Mouse (Mus musculus) intestine, embryonic 15.5 days (tissue): Measurements from ENCODE around the gene Tsnaxip1. TPM values are rescaled to one million over a fixed set of nuclear protein-coding genes. Genes with fewer than 3 reads are reported as not detected.

Experiments
- ATAC-seq: fragments of 200-750 bp; cut with Nextera tagmentation; 2 replicates; pipeline ENCODE4 v1.8.0; 2017; ENCODE audit warnings: moderate TSS enrichment, moderate library complexity
- H3K27ac ChIP-seq: fragments of 300-500 bp; sonication (generic); 2 replicates; pipeline ENCODE4 v1.5.1; 2015; ENCODE audit warnings: mild to moderate bottlenecking, inconsistent platforms
- H3K27me3 ChIP-seq: fragments of 300-500 bp; sonication (generic); replicated peaks from 2 replicates; pipeline ENCODE4 v1.6.1; 2015; ENCODE audit warnings: inconsistent platforms
- H3K36me3 ChIP-seq: fragments of 300-500 bp; sonication (generic); 2 replicates; pipeline ENCODE4 v1.6.1; 2015; ENCODE audit warnings: inconsistent platforms
- H3K4me1 ChIP-seq: fragments of 300-500 bp; sonication (generic); replicated peaks from 2 replicates; pipeline ENCODE4 v1.6.1; 2015; ENCODE audit warnings: inconsistent platforms
- H3K4me2 ChIP-seq: fragments of 300-500 bp; sonication (generic); replicated peaks from 2 replicates; pipeline ENCODE4 v1.6.1; 2015; ENCODE audit warnings: mild to moderate bottlenecking, inconsistent platforms
- H3K4me3 ChIP-seq: fragments of 300-500 bp; sonication (generic); replicated peaks from 2 replicates; pipeline ENCODE4 v1.5.1; 2015; ENCODE audit warnings: inconsistent platforms
- H3K9ac ChIP-seq: fragments of 300-500 bp; sonication (generic); 2 replicates; pipeline ENCODE4 v1.6.1; 2015; ENCODE audit warnings: inconsistent platforms
- H3K9me3 ChIP-seq: fragments of 300-500 bp; sonication (generic); 2 replicates; pipeline ENCODE4 v1.6.1; 2016; ENCODE audit warnings: inconsistent platforms
- WGBS: fragments of 180-500 bp; shearing (Covaris S2); methylation state at CpG from one replicate; pipeline ENCODE4 v1.1.7; 2015; 5-methylcytosine and 5-hydroxymethylcytosine counted together
- polyA plus RNA-seq: library from polyadenylated mRNA; unstranded; fragments of >200 nt; fragmentation: Nextera tagmentation; extraction: Ambion mirVana; gene quantifications from 2 replicates; pipeline ENCODE4 v1.2.1, GENCODE M21; 2015

Tsnaxip1 gene
- polyA plus RNA-seq, result not detected in 2 replicates

- H3K4me3 ChIP-seq, result peak within 1 kb of the TSS; percentile 83
- 0% methylated on average over 52 of the region's 52 CpGs for WGBS
Observed at GRCm38 (mm10) chr8:105826861-105827848, at the start of gene Tsnaxip1, which contains the start of gene Ranbp10. Gene Tsnaxip1 (plus strand): TSS chr8:105827731. Gene Ranbp10 (minus strand): TSS chr8:105827350.

GRCm38 (mm10) chr8:105777833-105778232 is 49.7 kb upstream of the Tsnaxip1 start:
- Histone ChIP-seq H3K4me3 (no peak overlapping the region), H3K36me3 (peaks cover 22% of the 10 kb centered on the region), H3K9me3 (no peaks in the 10 kb centered on the region), H3K4me2 (no peak overlapping the region), H3K27ac (no peak overlapping the region), H3K4me1 (no peaks in the 10 kb centered on the region), H3K27me3 (no peaks in the 10 kb centered on the region), H3K9ac (no peak overlapping the region)
- WGBS, result 88% methylated on average over 2 of the region's 2 CpGs
- ATAC-seq, result no peak

More at GRCm38 (mm10) chr8:105826861-105827848, at the start of gene Tsnaxip1, which contains the start of gene Ranbp10:
- ATAC-seq, result peak; percentile 99
- H3K9ac ChIP-seq, result peak within 1 kb of the TSS; percentile 94
- H3K36me3 ChIP-seq, result peaks cover 7% of the 10 kb centered on the region
- H3K9me3 ChIP-seq, result no peaks in the 10 kb centered on the region
- no peaks in the 10 kb centered on the region for H3K27me3 ChIP-seq
- H3K27ac ChIP-seq, result peak within 1 kb of the TSS; percentile 72
- peaks cover 9% of the 10 kb centered on the region; the same call in 1 of the 2 replicates for H3K4me1 ChIP-seq
- peak within 1 kb of the TSS; percentile 73 for H3K4me2 ChIP-seq

- WGBS, result 72% methylated on average over 5 of the region's 5 CpGs
- no peak for ATAC-seq
Observed at GRCm38 (mm10) chr8:105780298-105780697, 47.2 kb upstream of the Tsnaxip1 start.

GRCm38 (mm10) chr8:105788241-105788640 is 39.3 kb upstream of the Tsnaxip1 start:
- WGBS, result 95% methylated on average over 2 of the region's 2 CpGs
- Histone ChIP-seq H3K9ac (no peak overlapping the region), H3K4me3 (no peak overlapping the region), H3K27ac (no peak overlapping the region), H3K27me3 (no peaks in the 10 kb centered on the region), H3K9me3 (no peaks in the 10 kb centered on the region), H3K4me1 (no peaks in the 10 kb centered on the region), H3K36me3 (peaks cover 6% of the 10 kb centered on the region; the same call in 1 of the 2 replicates), H3K4me2 (no peak overlapping the region)
- no peak for ATAC-seq

More at GRCm38 (mm10) chr8:105780298-105780697, 47.2 kb upstream of the Tsnaxip1 start:
- Histone ChIP-seq H3K36me3 (peaks cover 7% of the 10 kb centered on the region; the same call in 1 of the 2 replicates), H3K9ac (no peak overlapping the region), H3K27ac (no peak overlapping the region), H3K4me1 (no peaks in the 10 kb centered on the region), H3K4me2 (no peak overlapping the region), H3K27me3 (no peaks in the 10 kb centered on the region), H3K4me3 (no peak overlapping the region), H3K9me3 (no peaks in the 10 kb centered on the region)

- no peaks in the 10 kb centered on the region for H3K27me3 ChIP-seq
- ATAC-seq, result no peak
- 55% methylated on average over 4 of the region's 4 CpGs for WGBS
Observed at GRCm38 (mm10) chr8:105788927-105789326, 38.6 kb upstream of the Tsnaxip1 start.

GRCm38 (mm10) chr8:105789626-105790025 is 37.9 kb upstream of the Tsnaxip1 start:
- Histone ChIP-seq H3K9me3 (no peaks in the 10 kb centered on the region), H3K27me3 (no peaks in the 10 kb centered on the region), H3K27ac (no peak overlapping the region), H3K9ac (no peak overlapping the region), H3K4me1 (0 out of 2 replicates have a peak, but pooled peaks cover 6% of the 10 kb centered on the region), H3K4me3 (no peak overlapping the region), H3K4me2 (no peak overlapping the region), H3K36me3 (peaks cover 6% of the 10 kb centered on the region; the same call in 1 of the 2 replicates)
- ATAC-seq, result no peak

More at GRCm38 (mm10) chr8:105788927-105789326, 38.6 kb upstream of the Tsnaxip1 start:
- H3K36me3 ChIP-seq, result peaks cover 6% of the 10 kb centered on the region; the same call in 1 of the 2 replicates
- H3K4me3 ChIP-seq, result no peak overlapping the region
- no peak overlapping the region for H3K27ac ChIP-seq
- H3K4me1 ChIP-seq, result 0 out of 2 replicates have a peak, but pooled peaks cover 6% of the 10 kb centered on the region
- no peak overlapping the region for H3K9ac ChIP-seq
- no peaks in the 10 kb centered on the region for H3K9me3 ChIP-seq
- no peak overlapping the region for H3K4me2 ChIP-seq

- H3K4me3 ChIP-seq, result no peak overlapping the region
- 0 out of 2 replicates have a peak, but pooled peaks cover 6% of the 10 kb centered on the region for H3K4me1 ChIP-seq
- 93% methylated on average over 1 of the region's 1 CpGs for WGBS
- no peaks in the 10 kb centered on the region for H3K27me3 ChIP-seq
- no peak for ATAC-seq
- no peaks in the 10 kb centered on the region for H3K36me3 ChIP-seq
- H3K9ac ChIP-seq, result no peak overlapping the region
- H3K4me2 ChIP-seq, result no peak overlapping the region
- no peak overlapping the region for H3K27ac ChIP-seq
- H3K9me3 ChIP-seq, result no peaks in the 10 kb centered on the region
Observed at GRCm38 (mm10) chr8:105793331-105793730, 34.2 kb upstream of the Tsnaxip1 start.

- H3K9ac ChIP-seq, result no peak overlapping the region
- H3K4me2 ChIP-seq, result no peak overlapping the region
- H3K27ac ChIP-seq, result no peak overlapping the region
- no peaks in the 10 kb centered on the region for H3K9me3 ChIP-seq
- H3K4me1 ChIP-seq, result peaks cover 11% of the 10 kb centered on the region
- 70% methylated on average over 3 of the region's 3 CpGs for WGBS
- H3K27me3 ChIP-seq, result no peaks in the 10 kb centered on the region
- no peaks in the 10 kb centered on the region for H3K36me3 ChIP-seq
- peak; percentile 71 for ATAC-seq
- no peak overlapping the region for H3K4me3 ChIP-seq
Observed at GRCm38 (mm10) chr8:105794009-105794598, 33.4 kb upstream of the Tsnaxip1 start.

GRCm38 (mm10) chr8:105795785-105796184 is 31.7 kb upstream of the Tsnaxip1 start:
- no peaks in the 10 kb centered on the region for H3K9me3 ChIP-seq
- H3K27ac ChIP-seq, result no peak overlapping the region
- H3K4me3 ChIP-seq, result no peak overlapping the region
- H3K27me3 ChIP-seq, result no peaks in the 10 kb centered on the region
- H3K9ac ChIP-seq, result no peak overlapping the region
- no peak for ATAC-seq
- no peaks in the 10 kb centered on the region for H3K36me3 ChIP-seq
- WGBS, result 69% methylated on average over 1 of the region's 1 CpGs
- no peak overlapping the region for H3K4me2 ChIP-seq
- H3K4me1 ChIP-seq, result peaks cover 16% of the 10 kb centered on the region

GRCm38 (mm10) chr8:105798408-105798807 is 29.1 kb upstream of the Tsnaxip1 start:
- no peaks in the 10 kb centered on the region for H3K27me3 ChIP-seq
- H3K36me3 ChIP-seq, result no peaks in the 10 kb centered on the region
- no peak overlapping the region for H3K4me3 ChIP-seq
- H3K27ac ChIP-seq, result no peak overlapping the region
- H3K4me1 ChIP-seq, result peaks cover 16% of the 10 kb centered on the region
- H3K9ac ChIP-seq, result no peak overlapping the region
- WGBS, result 90% methylated on average over 5 of the region's 5 CpGs
- H3K4me2 ChIP-seq, result no peak overlapping the region
- H3K9me3 ChIP-seq, result no peaks in the 10 kb centered on the region
- no peak for ATAC-seq

- Histone ChIP-seq H3K27ac (peak overlapping the region; percentile 61; the same call in 1 of the 2 replicates), H3K9ac (peak overlapping the region; percentile 28; the same call in 1 of the 2 replicates), H3K36me3 (no peaks in the 10 kb centered on the region), H3K4me3 (no peak overlapping the region), H3K27me3 (no peaks in the 10 kb centered on the region), H3K4me2 (peak overlapping the region; percentile 5; the same call in 1 of the 2 replicates), H3K9me3 (no peaks in the 10 kb centered on the region), H3K4me1 (peaks cover 11% of the 10 kb centered on the region)
- WGBS, result 39% methylated on average over 8 of the region's 8 CpGs
- ATAC-seq, result peak; percentile 82
Observed at GRCm38 (mm10) chr8:105799091-105799812, 28.3 kb upstream of the Tsnaxip1 start.
